Mouse (Mus musculus) olfactory bulb, adult 2 months (tissue): ENCODE results near the gene Cabp4.

Experiments
- CTCF ChIP-seq: fragments of 200-500 bp; IDR thresholded peaks from 2 replicates; pipeline ENCODE4 v1.5.1; 2012; ENCODE audit warnings: low read depth, mild to moderate bottlenecking, low read length, moderate library complexity; ENCODE audit not compliant: insufficient read depth
- POLR2A ChIP-seq: fragments of 200-500 bp; IDR thresholded peaks from 2 replicates; pipeline ENCODE4 v1.6.1; 2012; ENCODE audit warnings: mild to moderate bottlenecking, low read depth, low read length, moderate library complexity; ENCODE audit not compliant: insufficient read depth

DNA sequence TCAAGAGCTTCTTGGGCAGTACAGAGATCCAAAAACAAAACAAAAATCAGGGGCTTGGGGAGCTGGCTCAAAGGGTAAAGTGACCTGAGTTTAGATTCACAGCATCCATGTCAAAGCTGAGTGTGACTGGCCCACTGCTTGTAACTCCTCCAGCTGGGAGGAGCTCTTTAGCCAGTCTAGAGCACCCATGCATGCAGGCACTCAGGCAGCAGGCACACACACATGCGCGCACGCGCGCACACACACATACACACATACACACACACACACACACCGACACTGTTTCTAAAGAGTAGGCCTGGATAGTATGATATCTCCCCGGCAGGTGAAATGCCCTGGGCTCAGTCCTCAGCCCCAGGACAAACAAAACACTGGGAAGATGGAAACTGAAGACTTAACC is 26.8 kb downstream of the Cabp4 start:
- TF ChIP-seq CTCF (no peak), POLR2A (no peak)
